Mouse (Mus musculus) intestine, embryonic 15.5 days (tissue): ENCODE data around the gene Oas1e. TPM values are rescaled to one million over a fixed set of nuclear protein-coding genes. Genes with fewer than 3 reads are reported as not detected.
"Not testable (repeated sequence)": the region's sequence is repeated elsewhere in the genome, so short reads cannot be mapped to it uniquely, and the experiment has no call there.

ENCODE experiments used
- ATAC-seq: fragments of 200-750 bp; cut with Nextera tagmentation; 2 replicates; pipeline ENCODE4 v1.8.0; 2017; ENCODE audit warnings: moderate TSS enrichment, moderate library complexity
- H3K27ac ChIP-seq: fragments of 300-500 bp; sonication (generic); 2 replicates; pipeline ENCODE4 v1.5.1; 2015; ENCODE audit warnings: mild to moderate bottlenecking, inconsistent platforms
- H3K27me3 ChIP-seq: fragments of 300-500 bp; sonication (generic); replicated peaks from 2 replicates; pipeline ENCODE4 v1.6.1; 2015; ENCODE audit warnings: inconsistent platforms
- H3K36me3 ChIP-seq: fragments of 300-500 bp; sonication (generic); 2 replicates; pipeline ENCODE4 v1.6.1; 2015; ENCODE audit warnings: inconsistent platforms
- H3K4me1 ChIP-seq: fragments of 300-500 bp; sonication (generic); replicated peaks from 2 replicates; pipeline ENCODE4 v1.6.1; 2015; ENCODE audit warnings: inconsistent platforms
- H3K4me2 ChIP-seq: fragments of 300-500 bp; sonication (generic); replicated peaks from 2 replicates; pipeline ENCODE4 v1.6.1; 2015; ENCODE audit warnings: mild to moderate bottlenecking, inconsistent platforms
- H3K4me3 ChIP-seq: fragments of 300-500 bp; sonication (generic); replicated peaks from 2 replicates; pipeline ENCODE4 v1.5.1; 2015; ENCODE audit warnings: inconsistent platforms
- H3K9ac ChIP-seq: fragments of 300-500 bp; sonication (generic); 2 replicates; pipeline ENCODE4 v1.6.1; 2015; ENCODE audit warnings: inconsistent platforms
- H3K9me3 ChIP-seq: fragments of 300-500 bp; sonication (generic); 2 replicates; pipeline ENCODE4 v1.6.1; 2016; ENCODE audit warnings: inconsistent platforms
- WGBS: fragments of 180-500 bp; shearing (Covaris S2); methylation state at CpG from one replicate; pipeline ENCODE4 v1.1.7; 2015; 5-methylcytosine and 5-hydroxymethylcytosine counted together
- polyA plus RNA-seq: library from polyadenylated mRNA; unstranded; fragments of >200 nt; fragmentation: Nextera tagmentation; extraction: Ambion mirVana; gene quantifications from 2 replicates; pipeline ENCODE4 v1.2.1, GENCODE M21; 2015

Gene Oas1e
- polyA plus RNA-seq, 1 experiment from 2014 or later = not detected

DNA sequence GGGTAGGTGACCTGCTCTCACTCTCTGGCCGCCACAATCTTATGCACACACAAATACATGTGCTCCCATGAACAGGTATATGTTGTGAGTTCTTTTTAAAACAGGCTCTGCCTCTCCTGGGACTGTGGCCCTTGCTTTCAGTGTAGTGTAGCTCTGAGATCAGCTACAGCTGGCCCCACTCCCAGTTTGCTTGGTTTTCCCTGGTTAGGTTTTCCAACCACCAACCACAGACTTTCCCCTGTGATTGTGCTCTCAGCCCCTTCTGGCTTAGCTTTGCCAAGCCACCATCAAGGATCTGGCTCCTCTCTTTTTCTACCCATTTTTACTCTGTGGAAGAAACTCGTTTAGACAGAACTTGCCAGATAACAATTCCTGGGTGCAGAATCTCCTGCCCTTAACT is 8.3 kb upstream of the Oas1e start:
- Histone ChIP-seq H3K27ac (no peak overlapping the region), H3K4me1 (no peaks in the 10 kb centered on the region), H3K4me2 (no peak overlapping the region), H3K9ac (no peak overlapping the region), H3K4me3 (no peak overlapping the region), H3K9me3 (no peaks in the 10 kb centered on the region), H3K27me3 (no peaks in the 10 kb centered on the region), H3K36me3 (no peaks in the 10 kb centered on the region)
- no peak for ATAC-seq
- 60% methylated on average over 2 of the region's 2 CpGs for WGBS

DNA sequence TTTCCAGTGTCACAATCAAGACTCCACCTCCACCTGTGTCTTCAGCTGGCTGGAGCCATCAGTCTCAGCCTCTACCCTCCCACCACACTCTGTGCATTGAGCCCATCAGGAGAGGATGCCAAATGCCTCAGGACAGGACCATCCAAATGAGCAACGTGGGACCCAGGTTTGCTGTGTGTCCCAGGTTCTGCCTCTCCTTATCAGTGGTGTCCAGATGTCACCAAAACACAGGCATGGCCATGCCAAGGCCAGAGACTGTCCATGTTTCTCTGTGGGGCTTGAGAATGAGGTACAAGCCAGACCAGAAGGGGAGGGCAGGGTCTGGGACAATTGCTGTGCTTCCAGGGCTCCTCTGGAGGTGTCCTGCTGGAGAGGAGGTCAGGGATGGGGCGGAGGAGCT is 3.6 kb upstream of the Oas1e start:
- not testable (repeated sequence) for H3K36me3 ChIP-seq, H3K4me3 ChIP-seq, ATAC-seq, H3K9ac ChIP-seq, H3K9me3 ChIP-seq, H3K4me2 ChIP-seq, H3K27me3 ChIP-seq, H3K4me1 ChIP-seq, H3K27ac ChIP-seq
- 66% methylated on average over 2 of the region's 2 CpGs for WGBS

DNA sequence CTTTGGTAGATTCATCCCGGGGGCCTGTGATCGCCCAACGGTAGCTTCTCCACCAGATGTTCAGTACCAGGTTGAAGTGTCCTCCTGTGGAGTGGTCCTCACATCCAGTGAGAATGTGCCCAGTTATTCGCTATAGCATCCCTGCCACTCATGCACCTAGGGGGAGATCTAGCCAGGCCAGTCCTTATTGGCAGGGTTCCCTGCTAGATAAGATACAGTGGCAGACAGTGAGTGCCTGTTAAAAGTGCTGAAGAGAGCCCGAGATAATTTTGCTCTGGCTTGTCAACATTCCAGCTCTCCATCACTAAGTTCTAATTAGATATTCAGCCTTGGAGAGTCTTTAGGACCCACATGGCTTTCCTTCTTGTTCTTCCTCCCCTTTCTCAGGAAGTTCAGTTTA is 2.8 kb upstream of the Oas1e start:
- not testable (repeated sequence) for H3K4me2 ChIP-seq, H3K27me3 ChIP-seq, H3K27ac ChIP-seq, ATAC-seq, H3K9me3 ChIP-seq, H3K9ac ChIP-seq, H3K4me1 ChIP-seq, H3K36me3 ChIP-seq, H3K4me3 ChIP-seq
- 73% methylated on average over 5 of the region's 5 CpGs for WGBS

DNA sequence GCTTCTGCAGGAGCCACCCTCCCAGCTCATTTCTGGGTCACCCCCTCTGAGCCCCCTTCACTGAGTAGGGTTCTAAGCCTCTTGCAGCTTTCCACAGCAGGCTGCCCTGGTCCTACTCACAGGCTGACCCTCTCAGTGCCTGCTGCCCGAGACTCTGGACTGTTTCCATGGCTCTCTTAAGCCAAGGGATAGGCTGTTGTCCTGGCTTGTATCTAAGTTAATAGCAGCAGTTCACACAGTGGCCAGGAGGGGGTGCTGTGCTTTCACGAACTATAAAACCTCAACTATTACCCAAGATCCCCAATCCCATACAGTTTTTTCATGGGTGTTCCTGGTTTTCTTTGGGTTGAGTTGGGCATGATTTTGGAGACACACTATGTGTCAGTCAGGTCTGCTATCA is 2.3 kb downstream of the Oas1e start:
- Histone ChIP-seq H3K27me3 (no peaks in the 10 kb centered on the region), H3K27ac (no peak overlapping the region), H3K9me3 (no peaks in the 10 kb centered on the region), H3K4me2 (no peak overlapping the region), H3K36me3 (no peaks in the 10 kb centered on the region), H3K4me3 (no peak overlapping the region), H3K4me1 (no peaks in the 10 kb centered on the region), H3K9ac (no peak overlapping the region)
- 23% methylated on average over 2 of the region's 2 CpGs for WGBS
- ATAC-seq = no peak

DNA sequence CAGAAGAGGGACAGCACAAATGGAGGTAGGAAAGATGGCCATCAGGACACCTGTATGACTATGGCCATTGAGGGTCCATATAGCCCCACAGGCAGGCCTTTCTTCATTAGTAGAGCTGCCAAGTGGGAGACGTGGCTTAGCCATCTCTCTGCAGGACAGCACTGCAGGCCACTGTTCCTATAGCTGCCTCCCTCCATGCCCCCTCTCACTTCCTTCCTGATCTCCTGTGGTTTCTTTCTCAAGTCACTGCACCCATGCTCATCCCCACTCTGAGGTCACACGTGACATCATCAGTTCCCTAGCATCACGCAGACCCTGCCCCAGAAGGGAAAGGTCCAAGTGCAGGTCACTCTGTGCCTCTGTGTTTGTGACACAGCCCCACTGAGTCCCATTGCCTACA is 8.3 kb downstream of the Oas1e start:
- no peak for ATAC-seq
- H3K4me2 ChIP-seq = no peak overlapping the region
- H3K36me3 ChIP-seq = no peaks in the 10 kb centered on the region
- no peak overlapping the region for H3K9ac ChIP-seq
- H3K9me3 ChIP-seq = no peaks in the 10 kb centered on the region
- H3K4me1 ChIP-seq = no peaks in the 10 kb centered on the region
- H3K4me3 ChIP-seq = no peak overlapping the region
- 77% methylated on average over 3 of the region's 3 CpGs for whole genome bisulfite sequencing
- H3K27me3 ChIP-seq = no peaks in the 10 kb centered on the region
- no peak overlapping the region for H3K27ac ChIP-seq

DNA sequence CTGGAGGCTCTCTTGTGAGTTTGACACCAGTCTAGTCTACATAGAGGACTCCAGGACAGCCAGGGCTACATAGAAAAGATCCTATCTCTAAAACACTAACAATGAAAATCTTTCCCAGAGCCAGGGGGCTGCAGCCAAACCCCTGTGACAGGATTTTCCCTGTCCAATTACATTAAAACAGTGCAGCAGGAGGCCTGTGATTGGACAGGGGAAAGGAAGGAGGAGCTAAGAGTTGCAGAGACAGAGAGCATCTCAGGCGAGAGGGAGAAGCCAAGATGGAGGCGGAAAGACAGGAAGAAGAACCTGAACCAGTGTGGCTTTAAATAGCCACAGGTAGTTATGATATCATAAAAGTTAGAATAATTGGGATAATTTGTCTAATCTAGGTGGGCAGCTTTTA is 12.9 kb downstream of the Oas1e start:
- H3K4me3 ChIP-seq = no peak overlapping the region
- no peak overlapping the region for H3K9ac ChIP-seq
- H3K9me3 ChIP-seq = no peaks in the 10 kb centered on the region
- no peaks in the 10 kb centered on the region for H3K36me3 ChIP-seq
- H3K27ac ChIP-seq = no peak overlapping the region
- WGBS = 69% methylated on average over 2 of the region's 2 CpGs
- no peak for ATAC-seq
- H3K4me2 ChIP-seq = no peak overlapping the region
- no peaks in the 10 kb centered on the region for H3K4me1 ChIP-seq
- H3K27me3 ChIP-seq = no peaks in the 10 kb centered on the region

DNA sequence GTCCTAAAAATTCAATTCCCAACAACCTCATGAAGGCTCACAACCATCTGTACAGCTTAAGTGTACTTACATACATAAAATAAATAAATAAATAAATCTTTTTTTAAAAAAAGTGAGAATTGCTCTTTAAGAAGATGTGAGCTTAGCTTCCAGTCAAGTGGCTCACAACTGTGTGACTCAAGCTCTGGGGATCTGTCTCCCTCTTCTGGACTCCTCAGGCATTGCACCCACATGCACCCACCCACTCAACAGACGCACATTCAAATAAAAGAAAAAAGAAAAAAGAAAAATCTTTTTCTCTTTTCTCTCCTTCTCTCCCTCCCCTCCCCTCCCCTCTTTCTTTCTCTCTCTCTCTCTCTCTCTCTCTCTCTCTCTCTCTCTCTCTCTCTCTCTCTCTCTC is 13.7 kb downstream of the Oas1e start:
- ATAC-seq = no peak

DNA sequence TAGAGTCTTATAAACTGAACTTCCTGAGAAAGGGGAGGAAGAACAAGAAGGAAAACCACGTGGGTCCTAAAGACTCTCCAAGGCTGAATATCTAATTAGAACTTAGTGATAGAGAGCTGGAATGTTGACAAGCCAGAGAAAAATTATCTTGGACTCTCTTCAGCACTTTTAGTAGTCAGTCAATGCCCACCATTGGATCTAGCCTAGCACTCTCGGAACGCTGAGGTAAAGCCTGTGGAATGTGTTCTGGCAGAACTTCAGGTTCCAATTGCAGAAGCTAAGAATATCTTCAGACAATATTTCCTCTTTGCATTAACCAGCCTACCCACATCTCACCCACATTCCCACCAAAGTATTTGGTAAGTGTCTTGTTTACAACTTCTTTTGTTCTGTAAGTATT is 15.4 kb downstream of the Oas1e start:
- no peaks in the 10 kb centered on the region for H3K4me1 ChIP-seq
- H3K9ac ChIP-seq = no peak overlapping the region
- no peak for ATAC-seq
- H3K9me3 ChIP-seq = no peaks in the 10 kb centered on the region
- no peaks in the 10 kb centered on the region for H3K36me3 ChIP-seq
- no peak overlapping the region for H3K4me2 ChIP-seq
- H3K27me3 ChIP-seq = no peaks in the 10 kb centered on the region
- H3K4me3 ChIP-seq = no peak overlapping the region
- H3K27ac ChIP-seq = no peak overlapping the region
- WGBS = 32% methylated on average over 3 of the region's 3 CpGs

More for the DNA sequence above, 13.7 kb downstream of the Oas1e start:
- no peaks in the 10 kb centered on the region for H3K36me3 ChIP-seq
- H3K4me1 ChIP-seq = no peaks in the 10 kb centered on the region
- H3K4me2 ChIP-seq = no peak overlapping the region
- 93% methylated on average over 1 of the region's 1 CpGs for WGBS
- no peak overlapping the region for H3K9ac ChIP-seq
- no peaks in the 10 kb centered on the region for H3K27me3 ChIP-seq
- no peak overlapping the region for H3K27ac ChIP-seq
- H3K4me3 ChIP-seq = no peak overlapping the region
- no peaks in the 10 kb centered on the region for H3K9me3 ChIP-seq

DNA sequence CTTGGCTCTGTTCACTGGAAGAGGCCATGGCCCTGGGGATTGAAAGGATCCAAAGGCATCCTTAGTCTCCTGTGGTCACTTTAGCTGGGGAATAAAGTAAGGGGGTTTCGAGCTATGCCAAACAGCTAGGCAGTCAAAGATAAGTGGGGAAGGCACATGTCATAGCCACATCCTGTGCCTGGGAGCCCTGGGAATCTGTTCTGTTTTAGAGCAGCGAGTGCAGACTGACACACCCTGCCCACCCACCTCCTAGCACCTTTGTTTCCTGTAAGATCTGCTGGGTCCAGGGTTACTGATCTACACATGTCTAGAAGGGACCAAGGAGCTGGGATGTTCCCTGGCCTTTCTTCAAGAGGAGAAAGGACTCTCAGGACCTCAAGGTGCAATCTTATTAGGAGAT is 16.4 kb downstream of the Oas1e start:
- no peak overlapping the region for H3K27ac ChIP-seq
- H3K9ac ChIP-seq = no peak overlapping the region
- H3K4me1 ChIP-seq = no peaks in the 10 kb centered on the region
- ATAC-seq = no peak
- WGBS = 60% methylated on average over 2 of the region's 2 CpGs
- no peaks in the 10 kb centered on the region for H3K27me3 ChIP-seq
- H3K36me3 ChIP-seq = no peaks in the 10 kb centered on the region
- H3K4me2 ChIP-seq = no peak overlapping the region
- H3K4me3 ChIP-seq = no peak overlapping the region
- no peaks in the 10 kb centered on the region for H3K9me3 ChIP-seq

DNA sequence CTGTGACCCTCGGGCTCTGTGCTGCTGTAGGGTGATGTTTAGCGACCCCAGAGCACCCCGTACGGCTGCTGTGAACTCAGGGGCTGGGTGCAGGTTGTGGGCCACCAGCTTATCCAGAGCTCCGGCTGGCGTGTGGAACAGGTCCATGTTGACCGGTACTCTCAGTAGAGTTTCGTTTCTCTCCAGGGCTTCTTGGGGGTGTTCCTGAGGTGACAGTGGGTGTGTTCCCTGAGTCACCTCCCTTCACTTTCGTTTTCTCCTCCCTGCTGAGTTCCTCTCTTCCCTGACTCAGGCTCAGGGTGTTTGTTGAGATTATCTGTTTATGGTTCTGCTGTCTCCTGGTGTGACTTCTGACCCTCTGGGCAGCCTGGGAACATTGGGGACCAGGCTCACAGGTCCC is 17.9 kb downstream of the Oas1e start, which contains the start of gene Oas3:
Gene Oas3, minus strand, starts transcription at position 184 of the 400 bp plus-strand sequence.
- Histone ChIP-seq H3K27ac (no peak within 1 kb of the TSS), H3K4me1 (no peaks in the 10 kb centered on the region), H3K9me3 (no peaks in the 10 kb centered on the region), H3K9ac (no peak within 1 kb of the TSS), H3K36me3 (no peaks in the 10 kb centered on the region), H3K27me3 (no peaks in the 10 kb centered on the region), H3K4me2 (no peak within 1 kb of the TSS), H3K4me3 (no peak within 1 kb of the TSS)
- 57% methylated on average over 9 of the region's 9 CpGs for WGBS
- no peak for ATAC-seq

DNA sequence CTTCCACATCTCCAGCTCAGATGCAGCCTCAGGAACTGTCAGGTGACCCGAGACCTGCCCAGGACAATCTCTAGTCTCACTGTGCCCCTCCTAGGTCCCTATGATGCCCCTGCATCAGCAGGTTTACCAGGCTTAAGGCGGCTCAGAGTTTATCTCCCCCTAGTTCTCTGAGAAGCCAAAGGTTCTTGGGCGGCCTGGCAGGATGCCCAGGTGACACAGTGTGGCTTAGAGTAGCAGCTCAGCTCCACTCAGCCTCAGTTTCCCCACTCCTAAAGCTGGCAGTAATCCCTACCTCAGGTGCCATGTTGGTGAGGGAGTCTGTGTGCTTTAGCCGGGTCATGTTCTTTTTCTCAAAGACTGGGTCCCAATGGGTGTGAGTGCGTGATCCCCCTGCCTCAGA is 18.5 kb downstream of the Oas1e start:
- no peaks in the 10 kb centered on the region for H3K36me3 ChIP-seq
- no peaks in the 10 kb centered on the region for H3K4me1 ChIP-seq
- H3K4me3 ChIP-seq = no peak overlapping the region
- no peak overlapping the region for H3K4me2 ChIP-seq
- H3K9me3 ChIP-seq = no peaks in the 10 kb centered on the region
- H3K27ac ChIP-seq = no peak overlapping the region
- H3K27me3 ChIP-seq = no peaks in the 10 kb centered on the region
- 79% methylated on average over 5 of the region's 5 CpGs for WGBS
- H3K9ac ChIP-seq = no peak overlapping the region
- no peak for ATAC-seq

DNA sequence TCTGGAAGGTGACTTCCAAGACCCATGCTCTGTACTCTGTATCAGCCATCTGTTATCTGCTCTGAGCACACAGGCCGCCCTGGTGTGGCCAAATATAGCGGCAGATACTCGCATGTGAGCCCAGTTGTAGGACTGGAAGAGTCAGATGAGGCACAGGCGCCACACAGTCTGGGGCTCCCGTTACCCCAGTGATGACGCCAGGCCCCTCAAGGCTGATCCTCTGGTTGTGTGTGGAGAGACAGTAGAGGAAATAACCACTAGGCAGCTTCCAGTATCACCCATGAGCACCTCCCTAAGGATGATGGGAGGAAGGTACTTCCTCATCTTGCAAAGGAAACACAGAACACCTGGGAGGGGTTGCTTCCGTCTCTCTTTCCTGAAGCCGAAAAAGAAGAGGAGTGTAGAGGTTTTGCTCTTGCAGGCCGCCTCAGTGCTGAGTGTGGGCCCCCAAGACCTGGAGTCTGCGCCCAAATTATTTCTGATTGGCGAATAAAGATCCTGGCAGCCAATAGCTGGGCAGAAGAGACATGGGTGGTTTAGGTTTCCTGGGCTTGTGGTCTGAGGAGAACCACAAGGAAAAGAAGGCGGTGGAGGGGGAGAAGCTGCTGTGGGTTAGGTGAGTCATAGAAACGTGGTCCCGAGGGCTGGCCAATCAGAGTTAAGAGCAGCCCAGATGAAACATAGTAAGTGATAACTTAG is 19.9 kb downstream of the Oas1e start:
- 72% methylated on average over 14 of the region's 14 CpGs for WGBS
- Histone ChIP-seq H3K4me2 (no peak overlapping the region), H3K4me3 (no peak overlapping the region)

DNA sequence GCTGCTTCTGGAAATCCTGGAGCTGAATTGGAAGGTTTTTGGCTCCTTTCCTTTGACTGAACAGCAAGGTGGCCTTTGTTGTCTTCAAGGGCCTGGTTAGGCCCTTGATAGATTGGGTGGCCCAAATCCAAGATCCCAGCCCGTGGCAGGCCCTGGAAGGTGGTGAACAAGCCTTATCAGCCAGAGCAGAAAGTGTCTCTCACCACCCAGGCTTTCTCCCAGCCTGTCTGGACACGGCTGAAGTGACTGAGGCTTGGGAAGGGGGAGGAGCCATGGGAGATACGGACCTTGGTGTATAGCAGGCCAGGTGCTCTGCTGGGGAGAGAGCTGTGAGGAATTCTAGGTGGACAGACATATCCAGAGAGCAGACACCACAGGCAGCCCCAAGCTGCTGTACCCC is 25.9 kb downstream of the Oas1e start:
- Histone ChIP-seq H3K27me3 (no peaks in the 10 kb centered on the region), H3K9ac (no peak overlapping the region), H3K4me1 (no peaks in the 10 kb centered on the region), H3K4me2 (no peak overlapping the region), H3K27ac (no peak overlapping the region), H3K4me3 (no peak overlapping the region), H3K9me3 (no peaks in the 10 kb centered on the region), H3K36me3 (no peaks in the 10 kb centered on the region)
- 64% methylated on average over 3 of the region's 3 CpGs for WGBS
- no peak for ATAC-seq

More for the DNA sequence above, 19.9 kb downstream of the Oas1e start:
- no peaks in the 10 kb centered on the region for H3K36me3 ChIP-seq
- no peak overlapping the region for H3K9ac ChIP-seq
- ATAC-seq = no peak
- H3K27me3 ChIP-seq = no peaks in the 10 kb centered on the region
- H3K4me1 ChIP-seq = no peaks in the 10 kb centered on the region
- no peaks in the 10 kb centered on the region for H3K9me3 ChIP-seq
- no peak overlapping the region for H3K27ac ChIP-seq
